Mouse (Mus musculus) heart, postnatal 36 days (tissue): ENCODE results near the gene Nsmce4a. TPM values are rescaled to one million over a fixed set of nuclear protein-coding genes. Genes with fewer than 3 reads are reported as not detected.
A peak's percentile ranks its signal among the peaks of the same experiment; 100 is the strongest.

Source experiments
- DNase-seq, 2 experiments: peaks; one replicate each; pipeline ENCODE4 v3.0.0; 2021 to 2022
- intact Hi-C: fragments of 180-260 bp; cut with DNase I; formaldehyde crosslinking; loops from one replicate; pipeline ENCODE4 v1.15.1; 2025
- total RNA-seq, 2 experiments: library from RNA; stranded (reverse); gene quantifications; 2 replicates each; pipeline ENCODE4 v1.2.3; 2021

Gene Nsmce4a
- total RNA-seq, 2 experiments from 2014 or later = 44.5 to 47.6 TPM

DNA sequence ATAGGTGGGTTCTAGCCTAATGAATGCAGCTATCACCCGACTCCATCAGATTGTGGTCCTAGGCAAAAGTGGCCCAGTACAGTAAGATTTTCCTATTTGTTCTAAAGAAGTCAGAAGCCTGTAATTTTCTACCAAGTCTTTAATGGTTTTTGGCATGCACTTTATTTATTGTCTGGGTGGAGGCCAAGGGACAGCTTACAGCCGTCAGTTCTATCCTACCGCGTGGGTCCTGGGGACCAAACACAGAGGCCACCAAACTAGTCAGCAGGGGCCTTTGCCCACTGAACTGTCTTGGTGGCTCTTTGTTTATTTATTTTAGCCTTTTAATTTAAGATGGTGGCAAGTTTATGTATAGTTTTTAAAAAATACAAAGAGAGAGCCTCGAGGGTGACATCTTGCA lies 5.7 kb upstream of the Nsmce4a start:
- intact Hi-C loops = no loop called here
- DNase-seq = no peak

DNA sequence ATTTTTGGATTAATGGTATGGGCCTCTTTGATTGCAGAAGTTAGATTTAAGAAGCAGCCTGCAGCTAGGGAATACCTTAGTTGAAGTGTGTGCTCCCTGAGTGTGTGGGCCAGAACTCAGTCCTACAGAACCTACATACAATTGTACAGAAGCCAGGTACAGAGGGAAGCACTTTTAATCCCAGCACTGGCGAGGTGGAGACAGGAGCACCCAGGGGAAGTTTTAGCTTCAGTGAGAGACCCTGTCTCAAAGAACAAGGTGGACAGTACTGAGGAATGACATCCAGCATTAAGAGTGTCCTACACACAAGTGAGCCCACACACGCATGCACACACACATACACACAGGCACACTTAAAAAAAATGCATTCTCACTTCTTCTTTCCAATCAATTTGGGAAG lies 5.1 kb upstream of the Nsmce4a start:
- intact Hi-C loops = no loop called here
- DNase-seq = no peak

DNA sequence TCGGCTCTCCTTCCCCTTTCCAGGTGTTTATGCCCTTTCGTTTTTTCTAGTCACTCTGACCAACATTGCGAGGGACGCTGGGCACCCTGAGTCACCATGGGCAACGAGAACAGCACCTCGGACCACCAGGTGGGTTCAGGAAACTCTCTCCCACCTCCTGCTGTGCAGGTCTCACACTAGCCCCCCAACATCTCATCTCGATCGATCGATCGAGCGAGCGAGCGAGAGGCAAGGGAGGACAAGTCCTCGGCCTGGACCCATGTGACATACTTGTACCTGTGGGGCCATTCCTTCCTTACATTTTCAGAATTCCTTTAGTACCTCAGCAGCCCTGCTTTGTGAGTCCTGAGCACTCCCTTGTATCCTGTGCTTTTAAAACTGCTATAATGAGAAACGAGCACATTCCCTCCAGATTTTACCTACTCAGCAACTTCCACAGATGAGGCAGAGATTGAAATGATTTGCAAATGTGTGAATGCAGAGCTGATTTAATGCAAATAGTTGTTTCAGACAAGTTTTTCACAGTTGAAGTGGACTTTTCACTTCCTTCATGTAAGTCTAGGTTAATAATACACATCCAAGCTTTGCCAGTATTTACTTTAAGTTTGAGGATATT lies 4.6 kb upstream of the Nsmce4a start, which contains the start of gene Tacc2:
Gene Tacc2 (plus strand): TSS at position 51 of the 616 bp plus-strand sequence.
- intact Hi-C loops = no loop called here
- DNase-seq = no peak

DNA sequence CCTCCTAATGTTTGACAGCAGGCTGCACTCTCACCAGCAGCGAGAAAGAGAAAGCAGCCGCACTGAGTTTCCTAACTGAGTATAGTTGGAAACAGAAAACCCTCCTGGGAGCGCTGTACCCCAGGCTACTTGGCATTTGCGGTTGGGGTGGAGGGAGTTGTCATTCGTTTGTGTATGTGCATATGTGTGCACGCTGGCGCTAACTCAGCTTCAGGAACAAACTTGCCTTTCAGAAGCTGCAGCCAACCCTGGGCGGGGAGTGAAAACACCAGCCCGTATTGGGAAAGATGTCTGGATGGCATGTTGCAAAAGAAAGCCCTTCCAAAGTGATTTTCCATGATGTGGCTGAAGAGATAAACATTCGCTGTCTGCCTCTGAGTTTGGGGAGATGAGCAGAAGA lies 4.1 kb upstream of the Nsmce4a start:
- intact Hi-C loops = no loop called here
- no peak for DNase-seq

DNA sequence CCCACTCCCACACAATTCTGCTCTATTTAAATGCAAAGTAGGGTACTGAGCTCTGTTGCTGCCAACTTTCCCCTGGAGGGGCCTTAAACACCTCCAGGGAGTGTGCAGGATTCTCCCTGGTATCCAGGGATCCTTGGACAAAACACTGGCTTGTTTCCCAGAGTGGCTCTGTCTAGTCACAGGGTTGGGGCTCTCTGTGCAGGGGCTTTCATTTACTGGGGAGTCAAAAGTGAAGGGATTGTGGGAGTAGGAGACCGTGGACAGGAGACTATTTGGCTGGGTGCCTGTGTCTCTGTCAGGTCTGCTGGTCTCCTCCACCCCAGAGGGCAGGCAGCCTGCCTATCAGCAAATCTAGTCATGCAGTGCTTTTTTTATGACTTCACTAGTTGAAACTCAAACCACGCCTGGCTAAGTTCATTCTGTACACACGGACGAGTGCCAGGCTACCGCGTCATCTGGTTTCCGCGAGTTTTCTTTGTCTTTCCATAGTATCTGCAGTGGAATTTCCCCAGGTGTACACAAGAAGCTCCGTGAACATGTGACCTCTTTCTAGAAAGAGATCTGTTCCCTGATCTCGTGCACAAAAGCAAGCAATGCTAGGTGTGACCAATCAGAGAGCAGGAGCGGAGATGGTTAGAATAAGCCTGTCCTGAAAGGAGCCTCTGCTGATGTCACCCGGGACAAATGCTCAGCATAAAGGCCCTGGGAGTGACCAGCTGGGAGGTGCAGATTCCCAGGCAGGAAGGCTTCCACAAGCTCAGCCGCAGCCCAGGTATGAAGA lies 1.5 kb upstream of the Nsmce4a start:
- intact Hi-C loops = no loop called here
- peak; percentile 29 to 38 for DNase-seq

DNA sequence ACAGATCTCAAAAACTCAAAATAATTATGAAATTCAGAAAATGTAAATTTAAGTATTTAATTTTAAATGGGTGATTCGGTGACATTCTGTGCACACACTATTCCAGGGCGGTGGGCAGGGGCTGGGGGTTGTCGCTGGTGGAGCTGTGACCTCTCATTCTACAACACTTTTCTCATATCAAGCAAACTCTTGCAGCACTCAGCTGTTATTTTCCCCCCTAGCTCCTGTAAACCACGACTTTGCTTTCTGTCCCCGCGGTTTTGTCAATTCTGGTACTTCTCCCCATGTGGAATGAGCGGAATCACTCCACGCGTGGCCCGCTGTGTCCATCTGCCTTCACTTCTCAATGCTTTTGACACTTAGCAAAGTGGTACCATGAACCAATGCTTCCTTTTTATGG lies 828 bp upstream of the Nsmce4a start:
- intact Hi-C loops = no loop called here
- no peak for DNase-seq

DNA sequence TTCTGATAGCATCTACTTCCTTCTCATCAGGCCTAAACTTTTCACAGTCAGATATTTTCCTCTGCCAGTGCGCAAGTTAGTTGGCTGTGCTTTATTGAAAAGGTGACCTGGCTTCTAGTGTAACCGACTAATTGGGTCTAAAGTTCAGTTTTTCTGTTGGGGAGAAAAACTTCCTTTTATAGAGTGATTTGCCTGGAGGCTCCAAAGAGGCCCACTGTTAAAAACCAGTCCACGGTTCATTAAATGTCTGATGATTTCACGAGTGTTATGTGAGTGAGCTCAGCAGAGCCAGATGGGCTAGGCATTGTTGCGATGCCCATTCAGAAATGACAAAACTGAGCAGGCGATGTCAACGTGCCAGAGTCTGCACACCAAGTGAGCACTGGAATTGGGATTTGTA lies 2.4 kb downstream of the Nsmce4a start:
- intact Hi-C loops = no loop called here

DNA sequence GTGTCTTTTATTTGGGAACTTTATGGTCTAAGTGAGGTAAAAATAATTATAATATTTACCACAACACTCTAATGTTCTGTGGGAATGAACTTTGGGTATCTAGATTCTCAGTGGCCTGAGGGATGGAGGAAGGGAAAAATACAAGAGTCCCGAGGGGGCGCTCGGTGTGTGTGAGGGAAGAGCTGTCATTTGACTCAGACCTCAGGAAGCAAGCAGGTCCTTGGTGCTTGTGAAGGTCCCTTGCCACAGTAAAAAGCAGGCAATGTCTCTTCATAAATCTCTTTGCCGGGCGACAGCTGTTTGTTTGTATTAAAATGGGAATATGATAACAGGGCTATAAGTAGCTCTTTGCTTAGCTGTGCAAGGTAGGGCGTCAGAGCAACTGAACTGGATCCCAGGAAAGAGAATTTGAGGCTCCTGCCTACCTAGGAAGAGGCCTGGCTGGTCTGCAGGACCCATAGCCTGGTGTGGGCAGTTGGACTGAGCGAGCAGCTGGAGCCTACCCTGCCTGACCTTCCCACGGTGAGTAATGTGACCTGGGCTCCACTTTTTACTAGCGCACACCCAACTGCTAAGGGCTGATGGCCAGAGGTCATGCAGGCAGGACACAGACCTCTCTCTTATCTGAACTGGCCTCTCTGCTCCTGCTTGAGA lies 4.0 kb downstream of the Nsmce4a start:
- peak; percentile 20 to 34 for DNase-seq
- intact Hi-C loops = no loop called here

More for the DNA sequence above, 2.4 kb downstream of the Nsmce4a start:
- DNase-seq = no peak

DNA sequence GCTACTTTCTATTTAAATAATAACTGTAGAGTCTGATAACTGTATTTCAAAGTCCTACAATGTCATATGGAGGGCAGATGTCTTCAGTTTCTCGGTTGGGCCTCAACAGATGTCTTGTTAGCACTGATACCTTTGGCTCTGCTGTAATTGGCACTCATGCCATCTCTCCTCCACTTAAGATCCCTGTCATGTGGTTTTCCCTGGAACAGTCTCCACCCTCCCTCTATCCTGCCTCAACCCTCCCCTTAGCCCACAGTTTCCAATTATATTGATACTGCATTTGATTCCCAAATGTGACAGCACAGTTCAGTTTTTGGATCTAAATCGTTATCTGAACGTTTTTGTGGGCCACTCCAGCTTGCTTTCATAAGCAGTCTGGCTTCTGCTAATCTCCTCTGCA lies 8.3 kb downstream of the Nsmce4a start:
- no peak for DNase-seq

DNA sequence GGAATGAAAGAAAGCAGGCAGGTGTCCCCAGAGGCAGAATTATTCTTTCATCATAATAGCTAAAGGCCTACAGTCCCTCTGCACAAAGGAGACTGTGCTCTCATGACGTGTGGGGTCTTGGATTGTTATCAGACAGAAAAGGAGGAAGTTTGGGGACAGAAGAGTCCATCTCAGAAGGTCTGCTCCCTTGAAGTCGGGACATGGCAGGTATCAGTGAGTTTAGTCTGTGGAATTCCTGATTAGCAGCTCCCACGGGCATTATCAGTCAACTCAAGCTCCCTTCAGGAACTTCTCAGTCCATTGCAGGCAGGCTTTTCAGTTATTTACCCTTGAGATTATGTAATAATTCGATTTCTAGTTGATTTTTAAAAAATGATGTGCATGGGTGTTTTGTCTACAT lies 9.0 kb downstream of the Nsmce4a start:
- no peak for DNase-seq
- intact Hi-C loops = no loop called here

More for the DNA sequence above, 8.3 kb downstream of the Nsmce4a start:
- intact Hi-C loops = no loop called here

DNA sequence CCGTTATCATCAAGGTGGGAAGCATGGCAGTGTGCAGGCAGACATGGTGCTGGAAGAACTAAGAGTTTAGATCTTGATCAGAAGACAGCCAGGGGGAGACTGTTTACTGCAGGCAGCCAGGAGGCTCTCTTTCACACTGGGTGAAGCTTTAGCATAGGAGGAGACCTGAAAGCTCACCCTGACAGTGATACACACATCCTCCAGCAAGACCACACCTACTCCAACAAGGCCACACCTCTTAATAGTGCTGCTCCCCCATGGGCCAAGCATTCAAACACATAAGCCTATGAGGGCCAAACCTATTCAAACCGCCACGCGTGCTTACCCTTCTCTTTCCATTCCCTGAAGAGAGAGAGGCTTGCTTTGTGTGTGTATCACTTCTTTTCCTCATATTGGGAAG lies 9.6 kb downstream of the Nsmce4a start:
- DNase-seq = no peak
- intact Hi-C loops = no loop called here

DNA sequence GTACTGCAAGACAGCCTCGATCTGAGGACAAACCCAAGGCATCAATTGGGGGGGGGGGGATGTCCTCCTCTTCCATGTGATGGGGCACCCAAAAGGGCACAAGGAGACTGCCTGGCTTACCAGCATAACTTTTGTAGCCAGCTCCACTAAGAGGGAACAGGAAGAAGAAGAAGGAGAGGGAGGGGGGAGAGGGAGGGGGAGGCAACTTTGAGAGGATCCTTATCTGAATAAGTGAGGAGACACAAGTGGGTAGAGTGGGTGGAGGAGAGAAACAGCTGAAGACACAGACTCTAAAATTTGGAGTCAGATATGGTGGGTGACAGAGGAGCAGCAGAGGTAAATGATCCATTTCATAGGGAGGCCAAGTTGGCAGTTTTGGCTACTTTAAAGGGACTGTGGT lies 12.0 kb downstream of the Nsmce4a start:
- intact Hi-C loops = no loop called here

DNA sequence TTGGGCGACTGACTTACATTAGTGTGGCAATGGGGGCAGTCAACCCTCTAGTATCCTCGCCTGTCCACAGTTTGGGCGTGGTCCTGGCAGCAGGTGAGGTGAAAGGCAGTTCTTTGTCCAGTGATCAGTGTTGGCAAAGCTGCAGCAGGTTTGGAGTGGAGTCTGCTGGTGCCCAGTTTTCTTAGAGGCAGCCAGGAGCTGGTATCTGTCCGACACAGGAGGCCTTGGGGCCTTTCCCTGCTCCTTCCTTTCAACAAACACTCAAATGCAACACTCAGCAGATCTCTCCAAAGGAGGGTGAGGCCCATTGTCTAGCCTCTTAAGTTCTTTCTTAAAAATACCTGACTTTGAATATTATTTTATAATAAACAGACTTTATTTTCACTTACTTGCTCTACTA lies 14.3 kb downstream of the Nsmce4a start:
- intact Hi-C loops = no loop called here
- DNase-seq = no peak

More for the DNA sequence above, 12.0 kb downstream of the Nsmce4a start:
- DNase-seq = no peak

DNA sequence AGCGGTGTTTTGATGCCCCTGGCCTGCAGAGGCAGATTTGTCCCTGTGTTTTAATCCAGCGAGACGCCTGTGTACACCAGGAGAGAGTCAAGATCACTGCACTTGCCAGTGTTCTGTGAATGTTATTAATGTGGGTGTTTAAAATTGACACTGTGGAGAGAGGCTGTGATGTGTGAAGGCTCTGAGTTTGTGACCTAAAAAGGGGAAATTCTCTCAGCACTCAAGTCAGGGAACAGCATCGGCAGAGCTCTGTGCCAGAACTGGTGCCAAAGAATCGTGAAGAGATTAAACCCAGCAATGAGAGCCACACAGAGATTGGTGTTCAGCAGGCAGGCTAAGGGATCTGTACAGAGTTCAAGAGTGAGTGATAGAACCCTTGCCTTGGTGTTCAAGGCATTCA lies 17.3 kb downstream of the Nsmce4a start:
- no peak for DNase-seq
- intact Hi-C loops = no loop called here

DNA sequence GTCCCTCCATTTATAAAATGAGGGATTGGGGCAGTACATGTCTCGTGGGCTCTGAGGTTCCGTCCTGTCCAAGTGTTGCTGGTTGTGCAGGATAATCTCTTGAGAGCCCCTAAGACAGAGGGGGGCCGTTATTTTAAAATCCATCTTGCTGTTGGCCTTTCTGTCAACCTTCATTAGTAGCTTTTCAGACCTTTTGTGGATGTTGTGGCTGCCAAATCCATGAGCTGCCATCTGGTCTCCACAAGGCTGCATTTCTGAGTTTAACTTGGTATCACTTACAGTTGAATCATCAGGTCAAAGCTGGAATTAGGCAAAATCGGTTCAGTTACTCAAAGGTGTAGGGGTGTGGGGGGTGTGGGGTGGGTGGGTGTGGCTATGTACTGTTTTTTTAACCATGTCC lies 19.6 kb downstream of the Nsmce4a start:
- intact Hi-C loops = no loop called here
- no peak for DNase-seq

DNA sequence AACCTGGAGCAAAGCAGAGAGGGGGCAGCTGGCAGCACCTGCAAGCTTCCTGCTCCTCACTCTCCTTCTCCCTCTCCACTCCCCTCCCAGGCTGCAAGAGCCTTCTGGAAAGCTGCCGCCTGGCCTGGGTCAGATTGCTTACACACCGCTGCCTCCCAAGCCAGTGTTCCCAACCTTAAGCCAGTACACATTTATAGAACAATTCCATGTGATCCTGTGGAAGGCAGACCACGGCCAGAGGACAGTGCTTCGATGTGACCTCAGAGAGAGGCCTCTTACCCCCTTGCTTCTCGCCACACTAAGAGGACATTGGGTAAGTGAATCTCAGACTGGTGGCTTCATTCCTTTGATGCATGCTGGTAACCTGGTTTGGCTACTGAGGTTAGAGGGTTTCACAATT lies 20.1 kb downstream of the Nsmce4a start:
- peak; percentile 37 to 62 for DNase-seq
- intact Hi-C loops = no loop called here

DNA sequence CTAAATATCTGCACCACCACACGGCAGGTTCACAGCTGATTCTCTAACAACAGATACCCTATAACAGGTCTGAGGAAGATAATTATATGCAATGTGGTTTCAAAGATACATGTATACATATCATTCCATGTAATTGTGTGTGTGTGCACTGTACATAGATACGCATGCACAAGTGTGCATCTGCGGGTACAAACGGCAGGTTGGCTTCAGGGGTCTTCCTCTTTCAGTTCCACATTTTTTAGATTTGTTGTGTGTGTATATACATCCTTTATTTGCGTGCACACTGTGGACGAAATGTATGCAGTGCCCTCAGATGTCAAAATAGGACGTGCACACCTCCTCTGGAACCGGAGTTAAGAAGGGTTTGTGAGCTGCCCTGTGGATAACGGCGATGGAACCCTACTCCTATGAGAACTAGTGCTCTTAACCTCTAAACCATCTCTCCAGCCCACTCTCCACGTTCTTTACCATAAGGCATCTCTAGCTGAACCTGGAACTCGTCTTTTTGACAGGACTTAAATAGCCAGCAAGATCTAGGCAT lies 25.2 kb downstream of the Nsmce4a start:
- DNase-seq = no peak
- intact Hi-C loops = loop anchor here (2.0 to 5.0 kb wide), 2 partner anchors 27 to 105 kb away; partner anchors contain the start of gene Ate1

DNA sequence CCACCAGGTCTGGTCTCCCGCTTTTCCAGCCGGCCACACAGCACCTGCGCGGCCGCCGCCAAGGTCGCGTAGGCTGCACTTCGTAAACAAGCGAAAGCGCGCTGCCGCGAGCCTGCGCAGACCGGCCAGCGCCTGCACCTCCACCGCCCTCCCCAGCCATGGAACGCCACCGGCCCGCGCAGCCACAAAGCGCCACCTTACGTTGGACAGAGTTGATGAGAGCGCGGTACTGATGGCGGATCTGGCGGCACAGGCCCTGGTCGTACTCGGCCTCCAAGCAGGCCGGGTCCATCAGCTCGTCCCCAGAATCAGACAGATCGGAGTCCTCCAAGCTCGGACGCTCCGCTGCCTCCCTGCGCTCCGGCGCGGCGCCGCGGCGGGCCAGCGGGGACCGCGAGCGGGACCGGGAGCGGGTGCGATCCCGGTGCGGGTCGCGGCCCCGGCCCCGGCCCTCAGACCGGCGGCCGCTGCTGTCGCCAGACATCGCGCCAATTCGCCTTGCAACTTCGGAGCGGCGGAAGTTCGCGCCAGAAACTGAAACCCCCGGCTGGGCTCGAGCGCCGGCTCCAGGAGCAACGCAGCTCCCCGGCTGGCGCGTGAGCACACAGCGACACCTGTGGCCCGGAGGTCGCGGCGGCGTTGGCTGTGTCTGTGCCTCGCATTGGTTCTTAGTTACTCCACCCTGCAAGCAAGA lies 26.0 kb downstream of the Nsmce4a start:
- peak; percentile 91 to 96 for DNase-seq
- intact Hi-C loops = loop anchor here (2.0 to 5.0 kb wide), 2 partner anchors 26 to 105 kb away; partner anchors contain the start of gene Ate1

DNA sequence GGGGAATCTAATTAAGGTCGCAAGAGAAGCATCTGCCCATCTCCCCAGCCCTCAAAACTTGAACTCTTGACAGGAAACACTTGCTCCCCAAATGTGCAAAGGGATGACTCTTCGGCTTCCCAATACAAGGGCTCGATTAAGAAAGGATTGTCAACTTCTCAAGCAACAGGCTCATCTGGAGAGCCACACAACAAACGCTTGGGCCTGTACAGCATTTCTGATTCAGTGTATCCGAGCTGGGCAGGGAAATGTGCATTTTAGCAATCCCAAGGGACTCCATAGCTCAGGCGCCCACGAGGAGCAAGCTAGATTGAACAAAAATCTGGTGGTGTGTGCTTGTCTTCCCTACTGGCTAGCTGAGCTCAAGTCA lies 26.5 kb downstream of the Nsmce4a start:
- intact Hi-C loops = loop anchor here (2.0 to 5.0 kb wide), 2 partner anchors 26 to 106 kb away; partner anchors contain the start of gene Ate1
- DNase-seq = no peak

DNA sequence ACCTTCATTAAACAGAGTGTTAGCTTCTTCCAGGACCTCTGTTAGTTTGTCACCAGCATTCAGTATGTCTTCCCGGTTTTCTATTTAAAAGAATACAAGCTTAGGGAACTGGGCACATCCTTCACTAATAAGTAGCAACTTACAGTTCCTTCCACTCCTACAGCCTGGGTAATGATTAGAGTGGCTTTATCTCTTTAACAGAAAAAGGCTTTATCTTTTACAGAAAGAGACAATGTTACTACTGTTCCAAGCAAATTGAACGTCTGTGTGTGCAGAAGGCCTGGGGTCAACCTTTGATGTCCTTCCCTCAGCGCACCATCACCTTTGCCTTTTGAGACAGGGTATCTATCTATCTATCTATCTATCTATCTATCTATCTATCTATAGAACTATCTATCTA lies 27.0 kb downstream of the Nsmce4a start:
- intact Hi-C loops = loop anchor here (2.0 to 5.0 kb wide), 2 partner anchors 25 to 106 kb away; partner anchors contain the start of gene Ate1
- DNase-seq = no peak

DNA sequence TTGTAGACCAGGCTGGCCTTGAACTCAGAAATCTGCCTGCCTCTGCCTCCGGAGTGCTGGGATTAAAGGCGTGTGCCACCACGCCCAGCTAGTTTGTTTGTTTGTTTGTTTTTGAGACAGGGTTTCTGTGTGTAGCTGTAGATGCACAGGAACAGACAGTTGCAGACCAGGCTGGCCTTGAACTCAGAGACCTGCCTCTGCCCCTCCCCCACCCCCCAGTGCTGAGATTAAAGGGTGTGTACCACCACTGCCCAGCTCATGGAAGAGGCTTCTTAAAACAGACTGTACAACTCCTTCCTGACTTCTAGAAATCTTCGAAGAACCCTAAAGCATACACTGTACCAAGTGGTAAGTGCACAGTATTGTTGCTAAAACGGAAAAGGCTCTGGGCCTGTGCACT lies 27.5 kb downstream of the Nsmce4a start:
- intact Hi-C loops = loop anchor here (5.0 kb wide), 1 partner anchor 107 kb away; no protein-coding TSS in a partner anchor
- no peak for DNase-seq
